ENCODE assay signal across 13 mouse cellular contexts in genomic region chr8:127076511-127076910, GRCm38 (mm10). TPM values are rescaled to one million over a fixed set of nuclear protein-coding genes. Genes with fewer than 3 reads are reported as not detected.
DNase-seq lines count a peak whose midpoint lies in the region; ATAC-seq and TF ChIP-seq lines count a peak whose summit lies in the region.
"Had no signal": no experiment of that assay in that cellular context is flagged by ENCODE, and none has a peak within 500 bp of the region (broad histone marks: within the 10 kb centered on the region; RNA-seq: fewer than 3 reads in every experiment).

No protein-coding gene starts in this region.

- H3K27ac ChIP-seq in kidney, embryonic 14.5 days (ENCODE audit: low read depth, low read length) = no peak overlapping the region
- no peak overlapping the region for H3K27ac ChIP-seq in liver, embryonic 12.5 days
- H3K27ac ChIP-seq in small intestine, adult 2 months (ENCODE audit: insufficient read depth, low read depth, low read length) = peak overlapping the region; percentile 93
- H3K27ac ChIP-seq: forebrain, embryonic 10.5 days; hindbrain, postnatal 0 days had no signal

- ATAC-seq in kidney, embryonic 14.5 days (ENCODE audit: low FRiP score, low TSS enrichment) = peak; percentile 80
- peak; percentile 59 for ATAC-seq in liver, embryonic 12.5 days
- ATAC-seq in granulocyte monocyte progenitor cell, adult 5-6 weeks (replicated peaks; ENCODE audit: poor library complexity, severe bottlenecking) = no peak
- ATAC-seq: hindbrain, postnatal 0 days had no signal

- peaks cover 29% of the 10 kb centered on the region for H3K4me1 ChIP-seq in kidney, embryonic 14.5 days (ENCODE audit: control insufficient read depth, insufficient read depth, low read length)
- H3K4me1 ChIP-seq in liver, embryonic 12.5 days = peaks cover 13% of the 10 kb centered on the region; the same call in 1 of the 2 replicates
- H3K4me1 ChIP-seq in small intestine, adult 2 months (ENCODE audit: control insufficient read depth, insufficient read depth, insufficient read length, low read length) = peaks cover 29% of the 10 kb centered on the region; the same call in 1 of the 2 replicates
- H3K4me1 ChIP-seq: megakaryocyte, embryonic 14.5 days had no signal

- peak; percentile 32 for DNase-seq in adrenal gland, adult 2 months
- DNase-seq in adrenal gland, postnatal 4 days (ENCODE audit: low spot score in 2 of 2) = no peak
- DNase-seq in right cerebral cortex, postnatal 36 days (ENCODE audit: low spot score in 2 of 2) = no peak
- no peak for DNase-seq in cerebellum, postnatal 14 days
- DNase-seq: heart, postnatal 10 days; right cerebral cortex, adult 18-20 months had no signal

- no peak overlapping the region for H3K4me3 ChIP-seq in kidney, embryonic 14.5 days (ENCODE audit: low read length)
- no peak overlapping the region for H3K4me3 ChIP-seq in liver, embryonic 12.5 days
- peak overlapping the region; percentile 65 for H3K4me3 ChIP-seq in small intestine, adult 2 months (ENCODE audit: low read depth, low read length)
- H3K4me3 ChIP-seq: forebrain, embryonic 10.5 days; megakaryocyte, embryonic 14.5 days had no signal

- H3K4me2 ChIP-seq in kidney, embryonic 14.5 days (replicated peaks; ENCODE audit: low read depth, low read length) = no peak overlapping the region; the same call in 1 of the 2 replicates
- peak overlapping the region; percentile 33 for H3K4me2 ChIP-seq in liver, embryonic 12.5 days

- no peaks in the 10 kb centered on the region for H3K36me3 ChIP-seq in kidney, embryonic 14.5 days (ENCODE audit: control insufficient read depth, insufficient read depth, low read length)
- H3K36me3 ChIP-seq in liver, embryonic 12.5 days = no peaks in the 10 kb centered on the region
- H3K36me3 ChIP-seq in small intestine, adult 2 months (ENCODE audit: control insufficient read depth, insufficient read depth, low read length) = no peaks in the 10 kb centered on the region
- H3K36me3 ChIP-seq: forebrain, embryonic 10.5 days had no signal

- no peak for TF ChIP-seq CTCF in small intestine, adult 2 months (IDR thresholded peaks at IDR 0.05; ENCODE audit: extremely low read depth, insufficient read length, insufficient replicate concordance, low read depth, low read length)

- TF ChIP-seq POLR2A in small intestine, adult 2 months (IDR thresholded peaks at IDR 0.05; ENCODE audit: low read depth, low read length) = no peak

- no peak overlapping the region for H3K9ac ChIP-seq in kidney, embryonic 14.5 days (ENCODE audit: low read depth, low read length)
- no peak overlapping the region for H3K9ac ChIP-seq in liver, embryonic 12.5 days

- WGBS in kidney, embryonic 14.5 days = 61% methylated on average over 7 of the region's 7 CpGs
- 62% methylated on average over 7 of the region's 7 CpGs for WGBS in liver, embryonic 12.5 days (ENCODE audit: insufficient replicate concordance)
- 24% methylated on average over 7 of the region's 7 CpGs for WGBS in small intestine, adult 2 months

- H3K27me3 ChIP-seq in kidney, embryonic 14.5 days (ENCODE audit: control insufficient read depth, insufficient read depth, low read length) = no peaks in the 10 kb centered on the region
- H3K27me3 ChIP-seq in liver, embryonic 12.5 days (replicated peaks) = no peaks in the 10 kb centered on the region
- no peaks in the 10 kb centered on the region for H3K27me3 ChIP-seq in small intestine, adult 2 months (ENCODE audit: control insufficient read depth, insufficient read depth, low read length)

- no peaks in the 10 kb centered on the region for H3K9me3 ChIP-seq in kidney, embryonic 14.5 days (ENCODE audit: control insufficient read depth, low read length)
- H3K9me3 ChIP-seq in liver, embryonic 12.5 days (replicated peaks) = no peaks in the 10 kb centered on the region
- H3K9me3 ChIP-seq: forebrain, embryonic 10.5 days; megakaryocyte, embryonic 14.5 days had no signal

RNA-seq across cellular contexts. Expression of gene Pard3, which starts 12.8 kb away (rescaled TPM):
- 10 to 100 TPM; 31.4 to 45.4 TPM for total RNA-seq in adrenal gland, adult 2 months (2021)
- 39.0 and 56.9 TPM in 2 replicates for polyA plus RNA-seq in adrenal gland, adult 2 months (2012; rRNA removed)
- 10 to 100 TPM; 54.0 to 58.1 TPM for total RNA-seq in adrenal gland, postnatal 4 days (2021)
- polyA plus RNA-seq in kidney, embryonic 14.5 days (2014; fragmentation: Nextera tagmentation; extraction: Ambion mirVana) = 20.1 and 36.9 TPM in 2 replicates
- 8.5 and 9.7 TPM in 2 replicates for polyA plus RNA-seq in liver, embryonic 12.5 days (2016; fragmentation: Nextera tagmentation; extraction: Ambion mirVana)
- polyA plus RNA-seq in small intestine, adult 2 months (2012; rRNA removed) = 27.2 and 52.9 TPM in 2 replicates
- not detected in 2 replicates for total RNA-seq in granulocyte monocyte progenitor cell, adult 5-6 weeks (2014; fragmentation: Nextera tagmentation)
- not detected in 2 replicates for total RNA-seq in granulocyte monocyte progenitor cell, adult 5-6 weeks (2017)
